9 mouse cellular contexts compared by ENCODE assay signal in the genomic region with DNA sequence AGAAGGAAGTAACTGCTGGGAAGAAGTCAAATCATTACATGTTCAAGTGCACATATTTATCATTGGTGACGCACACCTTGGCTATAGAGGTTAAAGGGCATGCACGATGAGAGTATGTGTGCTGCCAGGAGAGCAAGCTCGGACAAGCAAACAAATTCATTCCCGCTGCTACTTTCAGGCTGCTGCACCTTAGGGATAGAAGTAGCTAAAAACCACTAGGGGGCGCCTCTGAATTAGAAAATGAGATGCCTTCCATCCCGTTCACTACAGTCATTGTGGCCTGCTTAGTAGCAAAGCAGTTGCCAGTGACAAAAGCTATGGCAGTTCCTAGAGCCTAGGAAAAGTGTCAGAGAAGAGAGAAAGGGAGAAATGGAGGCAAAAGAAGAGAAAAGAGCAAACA. TPM values are rescaled to one million over a fixed set of nuclear protein-coding genes. Genes with fewer than 3 reads are reported as not detected.
A peak's percentile ranks its signal among the peaks of the same experiment; 100 is the strongest.
DNase-seq lines count a peak whose midpoint lies in the region; ATAC-seq and TF ChIP-seq lines count a peak whose summit lies in the region.
"Had no signal": no experiment of that assay in that cellular context is flagged by ENCODE, and none has a peak within 500 bp of the region (broad histone marks: within the 10 kb centered on the region; RNA-seq: fewer than 3 reads in every experiment).

No protein-coding gene starts in this region.

- intact Hi-C loops in left cerebral cortex, postnatal 25 days (cut with DNase I) = no loop called here

- no peak overlapping the region for H3K4me2 ChIP-seq in intestine, postnatal 0 days (replicated peaks; ENCODE audit: low read depth)
- H3K4me2 ChIP-seq in midbrain, embryonic 13.5 days (replicated peaks) = no peak overlapping the region
- H3K4me2 ChIP-seq in stomach, embryonic 15.5 days = no peak overlapping the region

- H3K27me3 ChIP-seq in intestine, postnatal 0 days (replicated peaks; ENCODE audit: control insufficient read depth, insufficient read depth, low read length) = no peaks in the 10 kb centered on the region
- H3K27me3 ChIP-seq in midbrain, embryonic 13.5 days = no peaks in the 10 kb centered on the region
- H3K27me3 ChIP-seq in stomach, embryonic 15.5 days (replicated peaks) = no peaks in the 10 kb centered on the region

- 6% methylated on average over 6 of the region's 6 CpGs for WGBS in intestine, postnatal 0 days
- 6% methylated on average over 6 of the region's 6 CpGs for WGBS in midbrain, embryonic 13.5 days
- 8% methylated on average over 6 of the region's 6 CpGs for WGBS in stomach, embryonic 15.5 days

- H3K9me3 ChIP-seq in intestine, postnatal 0 days (ENCODE audit: control insufficient read depth) = no peaks in the 10 kb centered on the region
- no peaks in the 10 kb centered on the region for H3K9me3 ChIP-seq in midbrain, embryonic 13.5 days
- H3K9me3 ChIP-seq in stomach, embryonic 15.5 days = no peaks in the 10 kb centered on the region

- no peak overlapping the region for H3K4me3 ChIP-seq in intestine, postnatal 0 days (ENCODE audit: low read depth, low read length)
- H3K4me3 ChIP-seq in midbrain, embryonic 13.5 days (replicated peaks) = no peak overlapping the region
- H3K4me3 ChIP-seq in stomach, embryonic 15.5 days (replicated peaks) = no peak overlapping the region
- H3K4me3 ChIP-seq: erythroblast, embryonic 14.5 days had no signal

- no peak overlapping the region for H3K27ac ChIP-seq in intestine, postnatal 0 days (ENCODE audit: low read depth, low read length)
- H3K27ac ChIP-seq in midbrain, embryonic 13.5 days = no peak overlapping the region
- peak overlapping the region; percentile 21; the same call in 1 of the 2 replicates for H3K27ac ChIP-seq in stomach, embryonic 15.5 days

- peak; percentile 93 for DNase-seq in 3T3-L1 (ENCODE audit: low read depth, low spot score)
- peak; percentile 29 for DNase-seq in WW6 (ENCODE audit: low read depth, low spot score)
- peak; percentile 27 to 50 for DNase-seq in cerebellum, postnatal 36 days
- peak; percentile 8 to 22 for DNase-seq in gastrocnemius, adult 8-10 months (ENCODE audit: low spot score in 2 of 2)
- DNase-seq in left cerebral cortex, postnatal 25 days (ENCODE audit: low spot score in 2 of 2) = peak; percentile 59 to 83

- peak; percentile 87 for TF ChIP-seq CTCF in intestine, postnatal 0 days (IDR thresholded peaks at IDR 0.05; ENCODE audit: low read depth)

- ATAC-seq in intestine, postnatal 0 days = no peak
- peak; percentile 65; the same call in 1 of the 2 replicates for ATAC-seq in midbrain, embryonic 13.5 days
- peak; percentile 74; the same call in 1 of the 2 replicates for ATAC-seq in stomach, embryonic 15.5 days (ENCODE audit: insufficient read depth, low FRiP score, low read depth)

- H3K9ac ChIP-seq in intestine, postnatal 0 days (ENCODE audit: low read depth, low read length) = no peak overlapping the region
- H3K9ac ChIP-seq in midbrain, embryonic 13.5 days (replicated peaks) = no peak overlapping the region
- no peak overlapping the region for H3K9ac ChIP-seq in stomach, embryonic 15.5 days

- H3K36me3 ChIP-seq in intestine, postnatal 0 days (ENCODE audit: control insufficient read depth, insufficient read depth) = no peaks in the 10 kb centered on the region
- H3K36me3 ChIP-seq in midbrain, embryonic 13.5 days = no peaks in the 10 kb centered on the region
- no peaks in the 10 kb centered on the region for H3K36me3 ChIP-seq in stomach, embryonic 15.5 days

- no peaks in the 10 kb centered on the region for H3K4me1 ChIP-seq in intestine, postnatal 0 days (replicated peaks; ENCODE audit: control insufficient read depth, insufficient read depth, low read length)
- H3K4me1 ChIP-seq in midbrain, embryonic 13.5 days (replicated peaks) = peaks cover 5% of the 10 kb centered on the region
- H3K4me1 ChIP-seq in stomach, embryonic 15.5 days = peaks cover 2% of the 10 kb centered on the region; the same call in 1 of the 2 replicates

RNA-seq across cellular contexts. Expression of a gene that starts 50.6 kb away (rescaled TPM):
- total RNA-seq in gastrocnemius, adult 8-10 months (2022) = under 1 TPM; 0.17 to 0.24 (median 0.21) TPM
- polyA plus RNA-seq in intestine, postnatal 0 days (2015; fragmentation: Nextera tagmentation; extraction: Ambion mirVana) = 1.3 and 1.9 TPM in 2 replicates
- total RNA-seq in left cerebral cortex, postnatal 25 days (2021) = under 1 TPM in 1 of 2 experiments, not detected in 1; 0.32 TPM
- 3.2 and 3.3 TPM in 2 replicates for polyA plus RNA-seq in midbrain, embryonic 13.5 days (2015; fragmentation: Nextera tagmentation; extraction: Ambion mirVana)
- 8.3 and 8.7 TPM in 2 replicates for polyA plus RNA-seq in stomach, embryonic 15.5 days (2015; fragmentation: Nextera tagmentation; extraction: Ambion mirVana)

RNA-seq across cellular contexts. Expression of a gene that starts 51.5 kb away (rescaled TPM):
- total RNA-seq in gastrocnemius, adult 8-10 months (2022) = 10 to 100 TPM; 13.9 to 16.8 (median 16.5) TPM
- 7.9 and 10.1 TPM in 2 replicates for polyA plus RNA-seq in intestine, postnatal 0 days (2015; fragmentation: Nextera tagmentation; extraction: Ambion mirVana)
- total RNA-seq in left cerebral cortex, postnatal 25 days (2021) = 10 to 100 TPM; 25.5 to 27.3 TPM
- polyA plus RNA-seq in midbrain, embryonic 13.5 days (2015; fragmentation: Nextera tagmentation; extraction: Ambion mirVana) = 9.0 and 13.0 TPM in 2 replicates
- polyA plus RNA-seq in stomach, embryonic 15.5 days (2015; fragmentation: Nextera tagmentation; extraction: Ambion mirVana) = 12.0 and 14.1 TPM in 2 replicates

Comparison
In these comparisons a context has a peak if more than half of its experiments do, and no peak if none do; other contexts are left out.
1. DNase-seq: peak in every context shown above with its lines; median percentile 93 in 3T3-L1; 71 in left cerebral cortex, postnatal 25 days; 38 in cerebellum, postnatal 36 days; 29 in WW6; 15 in gastrocnemius, adult 8-10 months.